Mouse (Mus musculus): ENCODE measurements around the gene Pold4.

Gene Pold4

GRCm38 (mm10) chr19:4204889-4205288 lies 26.8 kb upstream of the Pold4 start:
- no peak for DNase-seq

GRCm38 (mm10) chr19:4206971-4207370 lies 24.7 kb upstream of the Pold4 start:
- DNase-seq = peak; percentile 64

GRCm38 (mm10) chr19:4208563-4208962 lies 23.1 kb upstream of the Pold4 start:
- DNase-seq = no peak

GRCm38 (mm10) chr19:4211891-4212588 lies 19.7 kb upstream of the Pold4 start:
- DNase-seq = no peak

- no peak for DNase-seq
Measured at GRCm38 (mm10) chr19:4213524-4213974, 18.1 kb upstream of the Pold4 start.

- DNase-seq = no peak
Measured at GRCm38 (mm10) chr19:4214071-4214770, 17.5 kb upstream of the Pold4 start, which contains the start of the genes Clcf1 and AC109138.7. Gene Clcf1 (plus strand): TSS chr19:4214238. Gene AC109138.7 (plus strand): TSS chr19:4214357.

- no peak for DNase-seq
Measured at GRCm38 (mm10) chr19:4214771-4215450, 16.8 kb upstream of the Pold4 start.

- DNase-seq = no peak
Measured at GRCm38 (mm10) chr19:4215451-4215840, 16.3 kb upstream of the Pold4 start.

- DNase-seq = no peak
Measured at GRCm38 (mm10) chr19:4216041-4216685, 15.5 kb upstream of the Pold4 start.

- DNase-seq = no peak
Measured at GRCm38 (mm10) chr19:4217140-4217539, 14.6 kb upstream of the Pold4 start.

- no peak for DNase-seq
Measured at GRCm38 (mm10) chr19:4217855-4218254, 13.8 kb upstream of the Pold4 start.

- DNase-seq = no peak
Measured at GRCm38 (mm10) chr19:4218293-4218692, 13.4 kb upstream of the Pold4 start.

GRCm38 (mm10) chr19:4218784-4219183 lies 12.9 kb upstream of the Pold4 start:
- DNase-seq = no peak

GRCm38 (mm10) chr19:4219943-4220342 lies 11.8 kb upstream of the Pold4 start:
- no peak for DNase-seq

- no peak for DNase-seq
Measured at GRCm38 (mm10) chr19:4220416-4220815, 11.3 kb upstream of the Pold4 start.

- no peak for DNase-seq
Measured at GRCm38 (mm10) chr19:4220957-4221743, 10.5 kb upstream of the Pold4 start.

- no peak for DNase-seq
Measured at GRCm38 (mm10) chr19:4222165-4222564, 9.5 kb upstream of the Pold4 start.

- no peak for DNase-seq
Measured at GRCm38 (mm10) chr19:4226779-4227178, 4.9 kb upstream of the Pold4 start.

GRCm38 (mm10) chr19:4227446-4227845 lies 4.3 kb upstream of the Pold4 start:
- no peak for DNase-seq

- no peak for DNase-seq
Measured at GRCm38 (mm10) chr19:4227894-4228678, 3.6 kb upstream of the Pold4 start.

GRCm38 (mm10) chr19:4228891-4229290 lies 2.8 kb upstream of the Pold4 start:
- DNase-seq = no peak

Data from layer of hippocampus, adult 9-11 months (tissue).